Mouse (Mus musculus): ENCODE results near the gene Otulin.

DNA sequence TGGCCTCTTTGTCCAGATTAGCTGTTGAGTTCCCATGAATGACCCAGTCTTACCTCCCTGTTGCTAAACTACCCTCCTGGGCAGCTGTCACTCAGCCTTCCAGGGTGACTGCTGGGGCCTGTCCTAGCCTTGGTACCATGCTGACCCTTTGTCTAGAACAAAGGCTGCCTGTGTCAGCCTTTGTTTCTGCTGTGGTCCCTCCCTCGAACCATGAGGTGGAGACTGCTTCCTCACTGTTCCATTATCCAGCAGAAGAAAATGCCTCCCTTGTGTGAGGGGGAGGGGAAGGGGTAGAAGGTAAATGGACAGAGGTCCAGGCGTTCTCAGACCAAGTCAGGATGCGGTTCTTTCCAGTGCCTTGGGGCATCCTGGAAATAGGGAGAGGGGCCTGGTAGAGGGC is 48.9 kb downstream of the Otulin start:
- TF ChIP-seq POLR2A (IDR thresholded peaks at IDR 0.05; ENCODE audit: borderline replicate concordance, insufficient read depth, low read length) (no peak), CTCF (IDR thresholded peaks at IDR 0.05; ENCODE audit: borderline replicate concordance, insufficient read depth, low read depth, low read length) (no peak)

Data from cerebellum, adult 2 months (tissue).